Mouse (Mus musculus) spleen, adult 2 months (tissue): ENCODE data around the gene 9930111J21Rik2.

Source experiments
- CTCF ChIP-seq: fragments of 200-500 bp; IDR thresholded peaks from 2 replicates; pipeline ENCODE4 v1.5.1; 2011; ENCODE audit warnings: mild to moderate bottlenecking, inconsistent platforms; ENCODE audit not compliant: insufficient read depth, insufficient read length, insufficient replicate concordance; ENCODE audit errors: extremely low read depth
- POLR2A ChIP-seq: fragments of 200-500 bp; IDR thresholded peaks from 2 replicates; pipeline ENCODE4 v1.6.1; 2011; ENCODE audit warnings: low read depth, low read length, inconsistent platforms

DNA sequence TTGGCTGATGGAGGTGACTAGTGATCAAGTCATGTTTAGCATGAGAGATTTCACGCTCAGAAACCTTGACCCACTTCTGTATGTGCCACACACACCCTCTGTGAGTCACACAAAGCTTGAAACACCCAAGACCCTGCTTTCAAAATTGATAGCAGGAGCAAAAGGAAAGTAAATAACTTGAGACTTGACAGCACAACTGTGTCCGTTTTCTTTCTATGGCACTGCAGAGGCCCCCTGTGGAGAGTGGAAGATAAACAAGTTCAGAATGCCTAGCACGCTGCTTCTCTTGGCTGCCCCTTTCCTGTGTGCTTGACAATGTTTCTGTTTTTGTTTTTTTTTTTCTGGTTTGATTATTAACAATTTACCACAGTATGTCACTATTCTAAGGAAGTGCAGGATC is 33.8 kb upstream of the 9930111J21Rik2 start:
- TF ChIP-seq CTCF (peak; percentile 45; the same call in 1 of the 2 replicates), POLR2A (no peak)
